Mouse (Mus musculus): ENCODE data around the gene Tmem185b.

GRCm38 (mm10) chr1:119530941-119531340 is 5.0 kb downstream of the Tmem185b start:
- no peak for TF ChIP-seq CTCF (IDR thresholded peaks at IDR 0.05; ENCODE audit: low read depth, low read length)
- TF ChIP-seq POLR2A (IDR thresholded peaks at IDR 0.05; ENCODE audit: extremely low read depth, insufficient read depth, low read length) = no peak

Data from liver, adult 2 months (tissue).